Mouse (Mus musculus) hindbrain, embryonic 16.5 days (tissue): ENCODE measurements around the gene Bcl2l13. TPM values are rescaled to one million over a fixed set of nuclear protein-coding genes. Genes with fewer than 3 reads are reported as not detected.

ENCODE experiments used
- ATAC-seq: fragments of 200-750 bp; cut with Nextera tagmentation; 2 replicates; pipeline ENCODE4 v1.8.0; 2017; ENCODE audit warnings: moderate TSS enrichment, moderate library complexity
- H3K27ac ChIP-seq: fragments of 300-500 bp; sonication (generic); 2 replicates; pipeline ENCODE4 v1.5.1; 2014; ENCODE audit warnings: low read depth, mild to moderate bottlenecking, control low read depth, low read length, moderate library complexity
- H3K27me3 ChIP-seq: fragments of 300-500 bp; sonication (generic); replicated peaks from 2 replicates; pipeline ENCODE4 v1.6.1; 2014; ENCODE audit warnings: low read length; ENCODE audit not compliant: control insufficient read depth, insufficient read depth
- H3K36me3 ChIP-seq: fragments of 300-500 bp; sonication (generic); 2 replicates; pipeline ENCODE4 v1.6.1; 2014; ENCODE audit warnings: mild to moderate bottlenecking, low read length, moderate library complexity, mixed read lengths; ENCODE audit not compliant: control insufficient read depth, insufficient read depth
- H3K4me1 ChIP-seq: fragments of 300-500 bp; sonication (generic); 2 replicates; pipeline ENCODE4 v1.6.1; 2014; ENCODE audit warnings: low read depth, low read length; ENCODE audit not compliant: control insufficient read depth, insufficient read depth
- H3K4me2 ChIP-seq: fragments of 300-500 bp; sonication (generic); 2 replicates; pipeline ENCODE4 v1.6.1; 2014; ENCODE audit warnings: mild to moderate bottlenecking, low read length, control low read depth, moderate library complexity
- H3K4me3 ChIP-seq: fragments of 300-500 bp; sonication (generic); 2 replicates; pipeline ENCODE4 v1.5.1; 2014; ENCODE audit warnings: mild to moderate bottlenecking, low read length, control low read depth, moderate library complexity
- H3K9ac ChIP-seq: fragments of 300-500 bp; sonication (generic); 2 replicates; pipeline ENCODE4 v1.6.1; 2014; ENCODE audit warnings: low read depth, mild to moderate bottlenecking, control low read depth, low read length, moderate library complexity
- H3K9me3 ChIP-seq: fragments of 300-500 bp; sonication (generic); 2 replicates; pipeline ENCODE4 v1.6.1; 2014; ENCODE audit warnings: mild to moderate bottlenecking, low read length, moderate library complexity; ENCODE audit not compliant: control insufficient read depth
- WGBS: fragments of 180-500 bp; shearing (Covaris S2); extraction: QIAGEN DNeasy Blood & Tissue Kit; methylation state at CpG from one replicate; pipeline ENCODE4 v1.1.7; 2014; 5-methylcytosine and 5-hydroxymethylcytosine counted together
- polyA plus RNA-seq: library from polyadenylated mRNA; unstranded; fragments of >200 nt; fragmentation: Nextera tagmentation; extraction: Ambion mirVana; gene quantifications from 2 replicates; pipeline ENCODE4 v1.2.1, GENCODE M21; 2015

Gene Bcl2l13
- polyA plus RNA-seq = 27.2 and 27.3 TPM in 2 replicates

DNA sequence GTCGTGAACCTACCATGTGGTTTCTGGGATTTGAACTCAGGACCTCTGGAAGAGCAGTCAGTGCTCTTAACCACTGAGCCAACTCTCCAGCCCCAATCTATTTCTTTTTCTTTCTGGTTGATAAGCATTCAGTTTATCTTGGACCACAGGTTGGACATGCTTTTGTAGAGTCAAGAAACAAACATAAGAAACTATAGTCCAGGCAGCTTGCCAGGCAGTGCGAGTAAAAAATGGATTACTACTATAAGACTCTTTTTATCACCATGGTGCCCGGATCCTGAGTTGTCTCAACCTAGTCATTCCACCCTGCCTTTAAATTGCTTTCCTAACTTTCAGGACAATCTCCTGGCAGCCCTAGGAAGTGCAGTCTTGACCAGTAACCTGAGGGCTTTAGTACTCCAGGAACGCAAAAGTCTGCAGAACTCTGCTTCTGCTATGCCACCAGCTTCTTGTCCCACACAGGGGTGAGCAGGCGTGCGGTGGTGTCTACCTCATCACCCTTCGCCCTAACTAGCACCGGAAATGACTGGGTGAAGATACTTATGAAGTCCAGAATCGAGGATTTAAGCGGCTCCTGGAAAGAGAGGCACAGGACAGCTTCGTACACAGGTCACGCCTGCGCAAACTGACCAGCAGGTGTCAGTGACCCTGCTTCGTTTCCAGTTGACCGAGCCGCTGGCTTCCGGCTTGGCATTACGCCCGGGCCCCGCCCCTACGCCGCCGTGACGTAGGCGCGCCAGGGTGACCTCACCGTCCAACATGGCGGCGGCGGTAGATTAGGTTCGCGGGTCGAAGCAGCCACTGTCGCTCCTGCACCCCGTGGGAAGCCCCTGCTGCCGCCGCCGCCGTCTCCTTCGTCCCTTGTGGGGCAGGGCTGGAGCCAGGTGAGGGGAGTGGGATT lies at the start of gene Bcl2l13:
TSS of gene Bcl2l13 (plus strand) at position 739 of the 901 bp plus-strand sequence.
- H3K4me1 ChIP-seq = peaks cover 7% of the 10 kb centered on the region
- peak within 1 kb of the TSS; percentile 98 for H3K9ac ChIP-seq
- H3K4me2 ChIP-seq = peak within 1 kb of the TSS; percentile 82
- peak; percentile 96 for ATAC-seq
- 4% methylated on average over 40 of the region's 40 CpGs for WGBS
- no peaks in the 10 kb centered on the region for H3K27me3 ChIP-seq
- peak within 1 kb of the TSS; percentile 94 for H3K4me3 ChIP-seq
- 0 out of 2 replicates have a peak, but pooled peaks cover 2% of the 10 kb centered on the region for H3K36me3 ChIP-seq
- H3K27ac ChIP-seq = peak within 1 kb of the TSS; percentile 95
- H3K9me3 ChIP-seq = no peaks in the 10 kb centered on the region

DNA sequence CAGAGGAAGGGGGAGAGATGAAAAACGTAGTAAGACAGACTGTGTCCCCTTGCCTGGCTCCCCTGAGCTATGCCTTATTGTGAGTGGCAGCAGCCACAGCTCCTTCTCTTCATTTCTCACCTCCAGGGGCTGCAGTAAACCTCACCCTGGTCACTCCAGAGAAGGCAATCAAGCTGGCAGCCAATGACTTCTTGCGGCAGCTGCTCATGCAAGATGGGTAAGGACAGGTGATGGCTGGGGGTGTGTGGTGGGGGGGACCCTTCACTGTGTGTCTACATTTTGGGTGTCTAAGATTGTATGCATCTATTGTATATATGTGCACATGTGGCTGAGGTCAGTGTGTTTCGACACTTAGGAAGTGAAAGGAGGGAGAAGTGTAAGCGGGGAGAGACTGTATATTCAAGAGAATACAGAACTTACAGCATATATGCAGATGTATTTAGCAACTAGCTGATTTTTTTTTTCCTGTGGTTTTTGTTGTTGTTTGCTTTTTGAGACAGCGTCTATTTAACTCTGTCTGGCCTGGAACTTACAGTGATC lies 47.9 kb upstream of the Bcl2l13 start:
- 87% methylated on average over 5 of the region's 5 CpGs for WGBS
- H3K4me3 ChIP-seq = no peak overlapping the region
- H3K9ac ChIP-seq = no peak overlapping the region
- H3K9me3 ChIP-seq = no peaks in the 10 kb centered on the region
- no peak overlapping the region for H3K4me2 ChIP-seq
- no peak for ATAC-seq
- no peaks in the 10 kb centered on the region for H3K27me3 ChIP-seq
- no peaks in the 10 kb centered on the region for H3K4me1 ChIP-seq
- no peak overlapping the region for H3K27ac ChIP-seq
- H3K36me3 ChIP-seq = peaks cover 11% of the 10 kb centered on the region; the same call in 1 of the 2 replicates

DNA sequence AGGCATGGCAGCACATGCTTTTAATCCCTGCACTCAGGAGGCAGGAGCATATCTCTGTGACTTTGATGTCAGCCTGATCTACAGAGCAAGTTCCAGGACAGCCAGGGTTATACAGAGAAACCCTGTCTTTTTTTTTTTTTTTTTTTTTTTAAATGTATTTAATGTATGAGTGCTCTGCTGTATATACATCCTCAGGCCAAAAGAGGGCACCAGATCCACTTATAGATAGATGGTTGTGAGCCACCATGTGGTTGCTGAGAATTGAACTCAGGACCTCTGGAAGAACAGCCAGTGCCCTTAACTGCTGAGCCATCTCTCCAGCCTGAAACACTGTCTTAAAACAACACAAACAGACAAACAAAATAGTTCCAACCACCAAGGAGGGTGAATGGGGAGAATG lies 47.1 kb upstream of the Bcl2l13 start:
- Histone ChIP-seq H3K4me2 (no peak overlapping the region), H3K9me3 (no peaks in the 10 kb centered on the region), H3K36me3 (peaks cover 17% of the 10 kb centered on the region), H3K9ac (no peak overlapping the region), H3K4me1 (no peaks in the 10 kb centered on the region), H3K27ac (no peak overlapping the region), H3K27me3 (no peaks in the 10 kb centered on the region), H3K4me3 (no peak overlapping the region)
- ATAC-seq = no peak

DNA sequence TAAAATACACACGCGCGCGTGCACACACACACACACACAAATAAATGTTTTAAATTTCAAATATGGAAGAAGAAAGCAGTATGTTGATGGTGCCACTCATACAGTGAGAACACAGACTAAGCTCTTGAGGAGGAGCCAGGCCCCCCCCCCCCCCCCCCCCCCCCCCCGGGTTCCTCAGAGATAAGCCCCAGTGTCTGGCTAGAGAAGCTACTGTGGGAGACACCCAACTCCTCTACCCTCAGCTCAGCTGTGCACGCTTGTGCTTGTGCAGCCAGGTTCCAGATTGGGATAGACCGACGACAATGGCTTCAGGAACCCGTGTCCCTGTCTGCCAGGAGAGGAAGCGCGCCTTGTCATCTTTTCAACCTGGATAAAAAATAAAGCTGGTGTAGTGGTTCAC lies 45.9 kb upstream of the Bcl2l13 start:
- 88% methylated on average over 10 of the region's 11 CpGs for WGBS
- H3K4me3 ChIP-seq = no peak overlapping the region

DNA sequence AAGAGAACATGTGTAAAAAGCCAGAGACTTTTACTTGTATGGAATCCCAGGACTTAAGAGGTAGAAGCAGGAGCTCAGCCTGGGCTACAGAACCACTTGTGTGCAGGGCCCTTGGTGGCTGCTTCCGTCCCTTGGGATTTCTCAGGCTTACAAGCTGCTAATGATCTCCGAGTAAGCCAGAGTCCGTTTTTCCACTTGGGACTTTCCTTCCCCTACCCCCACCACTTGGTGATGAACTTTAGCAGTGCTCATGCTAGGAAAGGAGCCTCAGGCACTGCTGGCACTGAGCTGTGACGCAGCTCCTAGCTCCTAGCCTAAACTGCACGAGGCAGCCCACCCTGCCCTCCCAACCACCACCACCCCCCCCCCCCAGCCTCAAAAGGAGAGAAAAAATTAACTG lies 45.3 kb upstream of the Bcl2l13 start:
- Histone ChIP-seq H3K27me3 (no peaks in the 10 kb centered on the region), H3K36me3 (peaks cover 29% of the 10 kb centered on the region), H3K9ac (no peak overlapping the region), H3K4me2 (no peak overlapping the region), H3K9me3 (no peaks in the 10 kb centered on the region), H3K27ac (no peak overlapping the region), H3K4me1 (no peaks in the 10 kb centered on the region), H3K4me3 (no peak overlapping the region)
- no peak for ATAC-seq
- 49% methylated on average over 5 of the region's 5 CpGs for WGBS

More for the DNA sequence above, 45.9 kb upstream of the Bcl2l13 start:
- H3K9me3 ChIP-seq = no peaks in the 10 kb centered on the region
- no peak overlapping the region for H3K9ac ChIP-seq
- H3K36me3 ChIP-seq = peaks cover 24% of the 10 kb centered on the region
- no peaks in the 10 kb centered on the region for H3K27me3 ChIP-seq
- H3K27ac ChIP-seq = no peak overlapping the region
- H3K4me2 ChIP-seq = no peak overlapping the region
- H3K4me1 ChIP-seq = no peaks in the 10 kb centered on the region
- ATAC-seq = no peak

DNA sequence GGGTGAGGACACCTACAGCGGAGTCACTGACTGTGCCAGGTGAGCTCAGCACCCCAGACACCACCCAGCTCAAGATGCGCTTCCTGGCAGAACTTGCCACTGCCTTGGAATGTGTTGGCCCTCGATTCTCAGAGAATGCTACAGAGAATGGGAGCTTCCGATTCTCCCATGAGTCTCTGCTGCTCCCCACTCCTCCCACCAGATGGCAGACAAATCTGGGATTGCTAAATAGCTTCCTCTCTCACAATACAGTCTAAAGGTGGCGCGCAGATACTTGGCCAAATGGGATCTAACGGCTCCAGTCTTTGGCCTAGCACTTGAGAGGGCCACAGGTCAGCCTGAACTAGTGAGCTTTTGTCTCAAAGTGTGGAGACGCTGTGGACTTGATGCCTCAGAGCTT lies 43.1 kb upstream of the Bcl2l13 start:
- 87% methylated on average over 8 of the region's 8 CpGs for WGBS
- no peaks in the 10 kb centered on the region for H3K4me1 ChIP-seq

DNA sequence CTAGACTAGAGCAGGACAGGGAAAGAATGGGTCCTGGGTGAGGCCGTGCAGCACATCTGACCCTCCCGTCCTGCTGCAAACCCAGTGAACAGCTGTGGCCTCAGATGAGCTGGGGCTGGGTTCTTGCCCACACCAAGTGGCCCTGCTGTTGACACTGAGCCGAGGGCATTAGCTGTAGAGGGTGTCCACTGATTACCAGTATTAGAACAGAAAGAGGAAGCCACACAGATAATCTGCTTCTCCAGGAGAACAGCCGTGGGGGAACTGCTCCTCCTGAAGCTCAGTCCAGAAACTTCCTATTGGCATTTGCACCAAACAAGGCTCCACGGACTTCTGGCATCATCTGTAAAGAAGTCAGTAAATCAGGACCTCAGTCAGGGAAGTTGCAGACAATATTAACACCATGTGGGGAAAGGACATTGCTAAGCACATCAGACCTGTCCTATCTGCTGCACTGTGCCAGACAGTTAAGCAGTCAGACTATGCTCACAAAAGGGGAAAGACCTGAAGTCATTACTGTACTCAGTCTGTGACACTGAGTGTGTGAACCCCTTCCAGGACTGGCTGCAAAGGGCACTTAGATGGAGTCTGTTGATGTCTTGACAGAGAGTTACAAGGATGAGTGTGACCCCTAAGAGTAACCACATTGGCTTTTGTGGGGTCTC lies 40.5 kb upstream of the Bcl2l13 start:
- Histone ChIP-seq H3K9me3 (no peaks in the 10 kb centered on the region), H3K9ac (no peak overlapping the region), H3K4me2 (no peak overlapping the region), H3K4me1 (no peaks in the 10 kb centered on the region), H3K36me3 (peaks cover 43% of the 10 kb centered on the region), H3K27me3 (no peaks in the 10 kb centered on the region), H3K4me3 (no peak overlapping the region), H3K27ac (no peak overlapping the region)
- ATAC-seq = no peak
- 86% methylated on average over 5 of the region's 5 CpGs for WGBS

More for the DNA sequence above, 43.1 kb upstream of the Bcl2l13 start:
- Histone ChIP-seq H3K27me3 (no peaks in the 10 kb centered on the region), H3K9me3 (no peaks in the 10 kb centered on the region), H3K36me3 (peaks cover 39% of the 10 kb centered on the region), H3K27ac (no peak overlapping the region), H3K9ac (no peak overlapping the region), H3K4me3 (no peak overlapping the region), H3K4me2 (no peak overlapping the region)
- ATAC-seq = no peak

DNA sequence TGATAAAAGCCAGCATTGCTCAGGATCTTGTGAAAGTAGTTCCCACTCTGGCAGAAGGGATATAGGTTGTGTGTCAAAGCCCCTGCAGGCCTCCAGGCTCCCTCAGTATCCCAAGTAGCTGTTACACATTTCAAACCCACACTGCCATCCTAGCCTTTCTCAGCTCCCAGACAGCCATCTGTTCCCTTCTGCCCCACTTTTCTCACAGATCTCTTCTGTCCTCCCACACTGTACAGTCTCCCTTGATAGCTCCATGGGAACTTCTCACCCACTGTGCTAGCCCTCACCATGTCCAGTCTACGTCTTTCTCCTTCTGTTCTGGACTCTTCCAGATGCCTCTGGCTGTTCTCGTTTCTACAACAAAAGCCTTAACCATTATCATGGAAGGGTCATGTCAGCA lies 39.9 kb upstream of the Bcl2l13 start:
- no peak overlapping the region for H3K4me3 ChIP-seq
- H3K4me1 ChIP-seq = no peaks in the 10 kb centered on the region
- no peaks in the 10 kb centered on the region for H3K27me3 ChIP-seq
- H3K27ac ChIP-seq = no peak overlapping the region
- H3K36me3 ChIP-seq = peaks cover 46% of the 10 kb centered on the region
- no peak overlapping the region for H3K9ac ChIP-seq
- H3K4me2 ChIP-seq = no peak overlapping the region
- no peak for ATAC-seq
- WGBS = 77% methylated on average over 2 of the region's 2 CpGs
- H3K9me3 ChIP-seq = no peaks in the 10 kb centered on the region

DNA sequence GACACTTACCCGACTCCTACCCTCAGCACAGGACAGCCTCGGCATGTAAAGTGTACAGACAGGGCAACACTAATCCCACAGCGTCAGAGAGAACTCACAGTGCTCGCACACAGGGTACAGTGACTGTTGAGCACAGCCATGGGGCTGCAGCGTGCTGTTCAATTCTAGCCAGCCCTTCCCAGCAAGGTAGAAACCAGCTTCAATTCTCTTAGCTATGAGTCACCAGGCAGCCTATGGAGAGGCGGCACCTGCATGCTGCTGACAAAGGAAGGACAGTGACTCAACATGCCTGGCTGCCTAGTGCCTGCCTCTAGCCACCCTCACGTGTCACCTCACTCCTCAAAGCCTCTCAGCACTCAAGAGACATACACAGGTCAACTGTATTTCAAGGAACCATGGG lies 38.0 kb upstream of the Bcl2l13 start:
- H3K4me1 ChIP-seq = no peaks in the 10 kb centered on the region
- ATAC-seq = no peak
- H3K4me2 ChIP-seq = no peak overlapping the region
- H3K27ac ChIP-seq = no peak overlapping the region
- H3K4me3 ChIP-seq = no peak overlapping the region
- peaks cover 44% of the 10 kb centered on the region for H3K36me3 ChIP-seq
- H3K27me3 ChIP-seq = no peaks in the 10 kb centered on the region
- H3K9me3 ChIP-seq = no peaks in the 10 kb centered on the region
- 93% methylated on average over 7 of the region's 7 CpGs for WGBS
- H3K9ac ChIP-seq = no peak overlapping the region
